Comparison of ENCODE assay signal across 14 mouse cellular contexts in genomic region chr14:57675481-57675880, GRCm38 (mm10).
"Had no signal": no experiment of that assay in that cellular context is flagged by ENCODE, and none has a peak within 500 bp of the region (broad histone marks: within the 10 kb centered on the region; RNA-seq: fewer than 3 reads in every experiment).

No protein-coding gene starts in this region.

- H3K27ac ChIP-seq: kidney, embryonic 15.5 days; limb, embryonic 15.5 days; liver, embryonic 12.5 days; midbrain, embryonic 15.5 days; neural tube, embryonic 12.5 days had no signal

- H3K4me2 ChIP-seq: kidney, embryonic 15.5 days; limb, embryonic 15.5 days; liver, embryonic 12.5 days; lung, embryonic 14.5 days; midbrain, embryonic 15.5 days; neural tube, embryonic 12.5 days had no signal

- H3K9ac ChIP-seq: kidney, embryonic 15.5 days; limb, embryonic 15.5 days; liver, embryonic 12.5 days; lung, embryonic 14.5 days; midbrain, embryonic 15.5 days; neural tube, embryonic 12.5 days had no signal

- H3K27me3 ChIP-seq: kidney, embryonic 15.5 days; limb, embryonic 15.5 days; liver, embryonic 12.5 days; midbrain, embryonic 15.5 days; neural tube, embryonic 12.5 days had no signal

- H3K4me3 ChIP-seq: kidney, embryonic 15.5 days; limb, embryonic 15.5 days; liver, embryonic 12.5 days; midbrain, embryonic 15.5 days; neural tube, embryonic 12.5 days had no signal

- H3K36me3 ChIP-seq: kidney, embryonic 15.5 days; limb, embryonic 15.5 days; liver, embryonic 12.5 days; midbrain, embryonic 15.5 days; neural tube, embryonic 12.5 days had no signal

- DNase-seq: kidney, adult 2 months; kidney, postnatal 36 days; lung, embryonic 14.5 days; lung, postnatal 14 days; retina, postnatal 1 day; right cerebral cortex, postnatal 4 days; spleen, adult 18-20 months; thymus, adult 18-20 months; thymus, postnatal 14 days had no signal

- H3K4me1 ChIP-seq: kidney, embryonic 15.5 days; limb, embryonic 15.5 days; liver, embryonic 12.5 days; midbrain, embryonic 15.5 days; neural tube, embryonic 12.5 days had no signal

- H3K9me3 ChIP-seq: kidney, embryonic 15.5 days; limb, embryonic 15.5 days; liver, embryonic 12.5 days; midbrain, embryonic 15.5 days; neural tube, embryonic 12.5 days had no signal

- ATAC-seq: liver, embryonic 12.5 days; midbrain, embryonic 15.5 days had no signal
